Mouse (Mus musculus) right cerebral cortex, adult 2 months (tissue): ENCODE data around the gene Pp2d1.

Source experiments
- DNase-seq, 2 experiments: peaks; one replicate each; pipeline ENCODE4 v3.0.0; 2021 to 2022; ENCODE audit warnings: low spot score in 2 of 2

Gene Pp2d1

DNA sequence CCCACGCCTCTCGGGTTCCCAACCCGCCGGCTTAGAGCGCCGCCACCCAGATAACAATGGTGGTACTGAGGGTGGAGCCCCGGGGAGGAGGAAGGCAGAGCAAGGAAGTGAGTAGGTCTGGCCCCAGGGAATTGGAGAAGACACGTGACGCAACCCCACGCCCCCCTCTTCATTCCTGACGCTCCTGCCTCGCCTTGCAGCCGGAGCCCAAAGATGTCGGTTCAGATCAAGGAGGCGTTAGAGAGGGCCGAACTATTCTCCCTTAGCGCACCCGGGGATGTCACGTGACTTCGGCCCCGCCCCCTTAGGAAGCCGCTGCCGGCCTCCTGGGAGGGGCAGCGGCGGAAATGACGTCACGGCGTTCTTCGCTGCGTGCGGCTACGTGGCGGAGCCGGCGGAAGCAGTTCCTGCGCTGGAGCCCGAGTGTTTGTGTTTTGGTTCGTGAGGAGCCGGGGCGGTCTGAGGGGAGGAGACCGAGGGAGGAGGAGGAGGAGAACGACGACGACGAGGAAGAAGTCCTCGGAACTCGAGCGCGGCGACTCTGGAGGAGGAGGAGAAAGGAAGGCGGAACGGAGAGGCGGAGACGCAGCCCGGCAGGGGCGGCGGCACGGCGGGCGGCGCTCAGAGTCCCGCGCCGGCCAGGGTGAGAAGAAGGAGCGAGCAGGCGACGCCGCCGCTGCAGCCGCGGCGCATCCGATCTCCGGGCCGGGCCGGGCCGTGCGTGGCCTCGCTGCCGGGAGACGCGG is 60.2 kb downstream of the Pp2d1 start, which contains the start of gene Rab5a:
Rab5a (plus strand) TSS at position 377 of the 746 bp plus-strand sequence.
- peak; percentile 98 to 99 for DNase-seq

DNA sequence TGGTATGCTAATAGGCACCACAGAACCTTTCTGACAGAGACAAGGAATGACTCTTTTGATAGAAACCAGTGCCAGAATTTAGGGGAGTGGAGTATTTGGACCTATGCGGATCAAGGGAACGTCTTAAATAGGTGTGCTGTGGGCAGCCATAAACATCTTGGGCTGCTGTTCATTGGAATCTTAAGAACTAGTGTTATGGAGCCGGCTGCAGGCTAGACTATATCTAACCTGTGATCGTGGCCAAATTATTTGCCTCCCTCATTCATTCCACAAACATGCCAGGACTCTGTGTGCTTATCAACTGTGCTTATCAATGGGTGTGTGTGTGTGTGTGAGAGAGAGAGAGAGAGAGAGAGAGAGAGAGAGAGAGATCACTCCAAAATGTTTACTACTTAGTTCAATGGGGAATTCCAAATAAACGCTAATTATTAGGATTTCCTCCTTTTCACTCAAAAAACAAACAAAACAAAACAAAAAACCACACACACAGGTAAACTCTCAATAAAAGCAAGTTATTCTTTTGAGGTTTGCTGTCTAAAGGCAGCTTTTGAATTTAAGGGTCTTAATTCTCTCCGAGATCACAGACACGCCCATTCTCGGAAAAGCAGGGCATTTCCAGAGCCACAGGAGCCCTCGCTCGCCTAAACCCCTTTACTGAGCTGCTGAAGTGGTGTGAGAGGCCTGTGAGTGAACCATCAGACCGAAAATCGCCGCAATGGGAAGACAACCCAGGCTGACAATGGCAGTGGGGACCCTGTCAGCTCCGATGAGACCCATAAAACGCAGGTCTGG is 61.0 kb downstream of the Pp2d1 start:
- DNase-seq, result no peak

DNA sequence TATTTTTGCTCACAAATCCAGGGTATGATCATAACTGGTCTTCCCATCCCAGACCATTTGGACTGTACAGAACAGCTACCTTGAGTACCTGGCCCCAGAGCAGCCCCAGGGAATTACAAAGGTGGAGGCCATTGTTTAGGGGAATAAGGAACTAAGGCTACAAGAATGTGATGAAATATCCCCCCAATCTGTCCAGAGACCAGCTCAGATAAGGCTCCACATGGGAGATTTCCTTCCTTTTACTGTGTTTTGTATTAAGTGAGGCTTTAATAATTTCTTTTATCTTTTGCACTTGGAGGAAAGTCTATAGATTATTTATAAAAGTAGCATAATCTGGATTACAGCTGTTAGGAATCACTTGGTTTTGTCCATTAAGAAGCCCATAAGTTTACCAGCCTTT is 70.6 kb downstream of the Pp2d1 start:
- DNase-seq, result no peak

DNA sequence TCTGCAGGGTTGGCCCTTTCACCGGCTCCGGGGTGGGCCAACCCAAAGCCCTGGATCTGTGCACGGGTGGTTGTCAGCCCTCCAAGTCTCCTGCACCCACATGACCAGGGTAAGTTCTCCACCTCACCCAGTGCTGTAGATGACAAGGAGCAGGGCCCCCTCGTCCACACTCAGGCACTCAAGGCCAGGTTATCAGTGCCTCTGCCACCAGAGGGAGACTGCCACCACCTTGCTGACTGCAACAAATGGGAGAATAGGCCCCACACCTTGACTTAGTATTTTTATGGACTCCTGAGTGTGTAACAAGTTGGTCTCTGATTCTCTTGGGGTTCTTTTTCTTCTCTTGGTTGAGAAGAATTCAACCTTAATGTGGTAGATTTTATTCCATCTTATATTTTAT is 73.7 kb downstream of the Pp2d1 start:
- DNase-seq, result no peak

DNA sequence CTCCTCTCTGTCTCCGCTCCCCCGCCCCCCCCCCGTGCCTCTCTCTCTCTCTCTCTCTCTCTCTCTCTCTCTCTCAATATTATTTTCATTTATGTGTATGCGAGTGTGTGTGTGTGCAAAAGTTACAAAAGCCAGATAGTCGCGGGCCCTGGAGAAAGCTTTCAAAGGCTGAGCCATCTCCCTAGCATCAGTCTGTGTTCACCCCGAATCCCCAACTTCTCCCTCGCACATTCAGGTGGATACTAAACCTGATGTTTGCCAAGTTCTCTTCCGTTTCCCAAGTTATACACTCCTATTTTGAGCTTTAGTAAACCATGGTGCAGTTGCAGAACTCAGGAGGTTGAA is 75.8 kb downstream of the Pp2d1 start:
- no peak for DNase-seq

DNA sequence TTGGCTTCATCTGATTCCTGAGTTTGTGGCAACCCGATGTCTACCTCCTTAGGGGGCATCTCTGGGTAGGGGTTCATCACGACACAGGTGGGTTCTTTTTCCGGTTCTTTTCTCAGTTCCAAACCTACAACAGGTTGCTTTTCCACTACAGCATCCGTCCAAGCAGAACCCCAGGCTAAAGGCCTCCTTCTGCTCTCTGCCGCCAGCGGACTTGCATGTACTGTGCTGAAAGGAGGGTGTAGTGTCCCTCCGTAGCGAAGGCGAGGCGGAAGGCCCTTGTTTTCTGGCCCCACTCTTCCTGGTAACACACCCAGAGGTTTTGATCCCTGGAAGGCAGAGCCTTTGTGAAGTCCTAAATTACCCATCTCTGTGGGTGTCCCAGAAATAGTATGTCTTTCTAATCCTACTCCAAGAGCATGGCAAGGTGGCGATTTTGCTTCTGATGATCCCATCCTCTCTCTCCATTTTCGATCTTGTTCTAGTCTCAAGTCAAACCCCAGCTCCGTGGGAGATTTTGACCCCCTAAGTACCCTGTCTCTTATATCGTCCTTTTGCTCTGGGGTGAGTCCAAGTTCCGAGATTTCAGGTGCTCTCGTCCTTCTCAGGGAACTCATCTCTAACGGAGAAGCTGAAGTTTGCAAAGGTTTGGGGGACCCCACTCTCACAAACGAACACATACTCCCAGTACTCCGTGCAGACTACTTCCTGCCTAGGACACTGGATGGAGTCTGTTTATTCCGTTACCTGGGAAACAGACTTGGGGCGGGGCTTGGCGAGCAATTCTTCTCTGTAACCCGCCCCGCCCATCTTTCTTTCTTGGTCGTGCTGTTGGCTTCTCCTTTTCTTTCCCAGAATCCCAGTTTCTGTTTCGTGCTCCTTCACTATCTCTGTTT is 76.4 kb downstream of the Pp2d1 start, which contains the start of gene Efhb:
Efhb (minus strand) TSS at position 719 of the 893 bp plus-strand sequence.
- DNase-seq, result peak; percentile 69 to 73
